Mouse (Mus musculus): ENCODE results near the gene Mfsd4a. TPM values are rescaled to one million over a fixed set of nuclear protein-coding genes. Genes with fewer than 3 reads are reported as not detected.
A peak's percentile ranks its signal among the peaks of the same experiment; 100 is the strongest.

Mfsd4a gene
- polyA plus RNA-seq, 1 experiment, result not detected

DNA sequence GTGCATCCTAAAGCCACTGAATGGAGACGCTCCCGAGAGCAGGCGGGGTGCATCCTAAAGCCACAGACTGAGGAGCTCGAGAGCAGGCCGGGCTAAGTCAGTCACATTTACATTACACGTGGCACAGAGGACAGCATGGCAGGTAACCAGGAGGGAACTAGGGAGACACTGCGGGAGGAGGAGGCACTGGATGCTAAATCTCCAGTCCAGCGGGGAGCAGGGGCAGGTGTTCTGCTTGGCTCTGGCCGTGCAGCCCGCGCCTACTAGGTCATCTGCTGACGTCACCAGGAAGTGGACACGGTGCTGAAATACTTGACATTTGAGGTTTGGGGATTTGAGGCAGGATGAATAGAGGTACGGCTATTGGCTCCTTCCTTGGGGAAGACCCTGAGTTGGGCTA is 36.5 kb upstream of the Mfsd4a start:
- H3K27me3 ChIP-seq (ENCODE audit: control insufficient read depth, insufficient read depth, low read length, poor library complexity, severe bottlenecking), result no peaks in the 10 kb centered on the region
- TF ChIP-seq CTCF (IDR thresholded peaks at IDR 0.05; ENCODE audit: low read depth, low read length), result no peak
- no peak for TF ChIP-seq EP300 (IDR thresholded peaks at IDR 0.05; ENCODE audit: insufficient read depth, low read depth, low read length)
- TF ChIP-seq POLR2A (IDR thresholded peaks at IDR 0.05; ENCODE audit: insufficient read depth, low read length), result no peak
- H3K27ac ChIP-seq (ENCODE audit: insufficient read depth, low read length), result no peak overlapping the region
- peak overlapping the region; percentile 3; the same call in 1 of the 2 replicates for H3K4me3 ChIP-seq (ENCODE audit: low read depth, low read length)
- H3K9me3 ChIP-seq (replicated peaks; ENCODE audit: control insufficient read depth, insufficient read depth, low read length, poor library complexity, severe bottlenecking), result no peaks in the 10 kb centered on the region
- H3K36me3 ChIP-seq (ENCODE audit: control insufficient read depth, insufficient read depth, low read length, poor library complexity, severe bottlenecking), result no peaks in the 10 kb centered on the region
- H3K4me1 ChIP-seq (ENCODE audit: control insufficient read depth, insufficient read depth, low read length), result no peaks in the 10 kb centered on the region
- H3K9ac ChIP-seq (ENCODE audit: low read depth, poor library complexity, severe bottlenecking), result no peak overlapping the region

DNA sequence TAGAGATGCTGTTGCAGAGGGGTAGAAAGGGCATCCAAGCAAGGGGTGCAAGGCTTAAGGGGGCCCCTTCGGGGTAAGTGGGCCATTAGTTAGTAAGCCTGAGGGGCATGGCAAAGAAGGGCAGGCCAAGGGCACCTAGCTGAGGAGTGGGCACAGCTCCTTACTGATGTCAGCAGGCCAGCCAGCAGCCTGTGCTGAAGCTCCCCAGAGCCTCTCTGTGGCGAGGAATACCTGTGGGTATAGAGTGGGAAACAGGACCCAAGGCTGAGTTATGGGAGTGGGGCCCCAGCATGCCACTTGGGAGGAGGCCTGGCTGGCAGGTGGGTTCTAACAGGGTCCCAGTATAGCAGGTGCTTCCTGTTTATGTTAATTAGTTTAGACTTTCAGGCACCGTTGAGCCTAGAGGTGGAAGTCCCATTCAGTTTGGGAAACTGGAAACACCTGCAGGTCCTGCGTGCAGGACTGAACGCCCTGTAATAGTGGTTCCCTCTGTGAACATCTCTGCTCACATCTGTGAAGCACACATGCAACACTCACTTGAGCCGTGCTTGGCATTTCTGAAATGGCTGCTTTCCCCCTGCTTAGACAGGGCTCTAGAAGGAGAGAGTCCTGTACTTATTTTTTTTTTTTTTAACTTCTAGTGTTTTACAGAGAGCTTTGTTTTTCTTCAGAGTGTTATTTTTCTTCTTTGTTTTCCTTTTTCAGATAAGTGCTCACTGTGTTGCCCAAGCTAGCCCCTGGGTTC is 34.3 kb upstream of the Mfsd4a start:
- Histone ChIP-seq H3K4me1 (ENCODE audit: control insufficient read depth, insufficient read depth, low read length) (no peaks in the 10 kb centered on the region), H3K9ac (ENCODE audit: low read depth, poor library complexity, severe bottlenecking) (no peak overlapping the region), H3K4me3 (ENCODE audit: low read depth, low read length) (no peak overlapping the region), H3K27me3 (ENCODE audit: control insufficient read depth, insufficient read depth, low read length, poor library complexity, severe bottlenecking) (no peaks in the 10 kb centered on the region), H3K36me3 (ENCODE audit: control insufficient read depth, insufficient read depth, low read length, poor library complexity, severe bottlenecking) (no peaks in the 10 kb centered on the region), H3K9me3 (replicated peaks; ENCODE audit: control insufficient read depth, insufficient read depth, low read length, poor library complexity, severe bottlenecking) (no peaks in the 10 kb centered on the region), H3K27ac (ENCODE audit: insufficient read depth, low read length) (no peak overlapping the region)
- TF ChIP-seq CTCF (IDR thresholded peaks at IDR 0.05; ENCODE audit: low read depth, low read length) (no peak), POLR2A (IDR thresholded peaks at IDR 0.05; ENCODE audit: insufficient read depth, low read length) (no peak), EP300 (IDR thresholded peaks at IDR 0.05; ENCODE audit: insufficient read depth, low read depth, low read length) (no peak)

GRCm38 (mm10) chr1:132099775-132100174 is 31.9 kb upstream of the Mfsd4a start:
- H3K9ac ChIP-seq (ENCODE audit: low read depth, poor library complexity, severe bottlenecking), result no peak overlapping the region
- TF ChIP-seq CTCF (IDR thresholded peaks at IDR 0.05; ENCODE audit: low read depth, low read length) (no peak), EP300 (IDR thresholded peaks at IDR 0.05; ENCODE audit: insufficient read depth, low read depth, low read length) (no peak), POLR2A (IDR thresholded peaks at IDR 0.05; ENCODE audit: insufficient read depth, low read length) (no peak)
- no peaks in the 10 kb centered on the region for H3K9me3 ChIP-seq (replicated peaks; ENCODE audit: control insufficient read depth, insufficient read depth, low read length, poor library complexity, severe bottlenecking)

GRCm38 (mm10) chr1:132099016-132099415 is 31.2 kb upstream of the Mfsd4a start:
- Histone ChIP-seq H3K9ac (ENCODE audit: low read depth, poor library complexity, severe bottlenecking) (no peak overlapping the region), H3K27ac (ENCODE audit: insufficient read depth, low read length) (no peak overlapping the region), H3K4me1 (ENCODE audit: control insufficient read depth, insufficient read depth, low read length) (peaks cover 3% of the 10 kb centered on the region), H3K4me3 (ENCODE audit: low read depth, low read length) (no peak overlapping the region), H3K27me3 (ENCODE audit: control insufficient read depth, insufficient read depth, low read length, poor library complexity, severe bottlenecking) (no peaks in the 10 kb centered on the region), H3K36me3 (ENCODE audit: control insufficient read depth, insufficient read depth, low read length, poor library complexity, severe bottlenecking) (no peaks in the 10 kb centered on the region), H3K9me3 (replicated peaks; ENCODE audit: control insufficient read depth, insufficient read depth, low read length, poor library complexity, severe bottlenecking) (no peaks in the 10 kb centered on the region)
- TF ChIP-seq POLR2A (IDR thresholded peaks at IDR 0.05; ENCODE audit: insufficient read depth, low read length), result no peak
- no peak for TF ChIP-seq EP300 (IDR thresholded peaks at IDR 0.05; ENCODE audit: insufficient read depth, low read depth, low read length)
- TF ChIP-seq CTCF (IDR thresholded peaks at IDR 0.05; ENCODE audit: low read depth, low read length), result no peak

More at GRCm38 (mm10) chr1:132099775-132100174, 31.9 kb upstream of the Mfsd4a start:
- Histone ChIP-seq H3K27ac (ENCODE audit: insufficient read depth, low read length) (no peak overlapping the region), H3K4me3 (ENCODE audit: low read depth, low read length) (no peak overlapping the region), H3K36me3 (ENCODE audit: control insufficient read depth, insufficient read depth, low read length, poor library complexity, severe bottlenecking) (no peaks in the 10 kb centered on the region), H3K4me1 (ENCODE audit: control insufficient read depth, insufficient read depth, low read length) (peaks cover 3% of the 10 kb centered on the region), H3K27me3 (ENCODE audit: control insufficient read depth, insufficient read depth, low read length, poor library complexity, severe bottlenecking) (no peaks in the 10 kb centered on the region)

GRCm38 (mm10) chr1:132098076-132098475 is 30.2 kb upstream of the Mfsd4a start:
- H3K4me3 ChIP-seq (ENCODE audit: low read depth, low read length), result no peak overlapping the region
- H3K27ac ChIP-seq (ENCODE audit: insufficient read depth, low read length), result no peak overlapping the region
- H3K36me3 ChIP-seq (ENCODE audit: control insufficient read depth, insufficient read depth, low read length, poor library complexity, severe bottlenecking), result no peaks in the 10 kb centered on the region

DNA sequence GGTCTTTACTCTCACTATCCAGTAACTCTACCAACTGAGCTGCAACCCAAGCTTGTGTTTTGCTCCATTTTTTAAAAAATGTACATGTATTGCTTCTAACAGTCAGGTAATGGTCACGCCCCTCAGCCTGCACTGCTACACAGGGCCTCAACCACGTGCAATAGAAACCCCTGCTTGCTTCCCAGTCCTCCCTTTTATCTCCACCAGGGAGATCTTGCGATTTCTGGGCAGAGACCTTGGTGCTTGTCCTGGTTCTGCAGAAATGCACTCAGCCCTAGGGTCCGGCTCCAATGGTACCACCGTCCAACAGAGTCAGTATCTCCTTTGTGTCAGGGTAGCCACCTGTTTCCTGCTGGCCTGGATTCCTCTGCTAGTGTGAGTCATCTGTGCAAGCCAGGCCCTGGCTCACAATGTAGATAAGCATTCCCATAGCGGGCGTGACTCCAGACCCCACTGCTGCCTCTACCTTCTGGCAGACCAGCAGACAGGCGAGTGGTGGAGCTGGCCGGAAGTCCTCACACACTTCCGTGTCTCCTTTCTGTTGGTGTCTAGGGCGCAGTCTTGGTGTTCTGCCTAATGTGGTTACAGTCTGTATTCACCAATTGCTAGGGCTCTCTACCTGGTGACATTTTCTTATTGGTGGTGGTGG is 27.6 kb upstream of the Mfsd4a start:
- Histone ChIP-seq H3K9me3 (replicated peaks; ENCODE audit: control insufficient read depth, insufficient read depth, low read length, poor library complexity, severe bottlenecking) (no peaks in the 10 kb centered on the region), H3K9ac (ENCODE audit: low read depth, poor library complexity, severe bottlenecking) (no peak overlapping the region), H3K27ac (ENCODE audit: insufficient read depth, low read length) (no peak overlapping the region), H3K36me3 (ENCODE audit: control insufficient read depth, insufficient read depth, low read length, poor library complexity, severe bottlenecking) (no peaks in the 10 kb centered on the region), H3K4me1 (ENCODE audit: control insufficient read depth, insufficient read depth, low read length) (peaks cover 3% of the 10 kb centered on the region), H3K27me3 (ENCODE audit: control insufficient read depth, insufficient read depth, low read length, poor library complexity, severe bottlenecking) (no peaks in the 10 kb centered on the region), H3K4me3 (ENCODE audit: low read depth, low read length) (no peak overlapping the region)
- no peak for TF ChIP-seq POLR2A (IDR thresholded peaks at IDR 0.05; ENCODE audit: insufficient read depth, low read length)
- TF ChIP-seq CTCF (IDR thresholded peaks at IDR 0.05; ENCODE audit: low read depth, low read length), result no peak
- no peak for TF ChIP-seq EP300 (IDR thresholded peaks at IDR 0.05; ENCODE audit: insufficient read depth, low read depth, low read length)

More at GRCm38 (mm10) chr1:132098076-132098475, 30.2 kb upstream of the Mfsd4a start:
- Histone ChIP-seq H3K4me1 (ENCODE audit: control insufficient read depth, insufficient read depth, low read length) (peaks cover 3% of the 10 kb centered on the region), H3K9ac (ENCODE audit: low read depth, poor library complexity, severe bottlenecking) (no peak overlapping the region), H3K27me3 (ENCODE audit: control insufficient read depth, insufficient read depth, low read length, poor library complexity, severe bottlenecking) (no peaks in the 10 kb centered on the region), H3K9me3 (replicated peaks; ENCODE audit: control insufficient read depth, insufficient read depth, low read length, poor library complexity, severe bottlenecking) (no peaks in the 10 kb centered on the region)
- no peak for TF ChIP-seq EP300 (IDR thresholded peaks at IDR 0.05; ENCODE audit: insufficient read depth, low read depth, low read length)
- no peak for TF ChIP-seq CTCF (IDR thresholded peaks at IDR 0.05; ENCODE audit: low read depth, low read length)
- no peak for TF ChIP-seq POLR2A (IDR thresholded peaks at IDR 0.05; ENCODE audit: insufficient read depth, low read length)

Measured in ES-Bruce4 (cell line).